Mouse (Mus musculus): ENCODE measurements around the gene Apeh.

The Apeh gene

DNA sequence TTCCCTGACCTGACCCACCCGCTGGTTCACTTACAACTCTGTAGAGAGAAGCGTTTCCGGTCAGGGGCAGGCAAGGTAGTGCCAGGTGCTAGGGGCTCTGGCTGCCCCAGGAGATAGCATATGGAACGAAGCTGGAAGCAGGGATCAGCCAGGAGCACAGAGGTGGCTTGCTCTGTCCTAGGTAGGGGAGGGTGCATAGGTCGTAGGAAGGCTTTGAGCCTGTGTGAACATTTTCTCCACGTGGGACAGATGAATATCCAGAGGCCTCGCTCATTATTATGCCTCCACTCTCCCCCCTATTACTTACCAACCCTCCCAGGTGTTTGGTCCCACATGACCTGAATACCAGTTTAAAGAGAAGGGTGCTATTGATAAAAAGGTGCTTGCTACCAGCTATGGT, 42.0 kb downstream of the Apeh start:
- in situ Hi-C loops (cut with MboI, MseI) = no loop called here

GRCm38 (mm10) chr9:108051931-108052220, 42.5 kb downstream of the Apeh start:
- in situ Hi-C loops (cut with MboI, MseI) = no loop called here

DNA sequence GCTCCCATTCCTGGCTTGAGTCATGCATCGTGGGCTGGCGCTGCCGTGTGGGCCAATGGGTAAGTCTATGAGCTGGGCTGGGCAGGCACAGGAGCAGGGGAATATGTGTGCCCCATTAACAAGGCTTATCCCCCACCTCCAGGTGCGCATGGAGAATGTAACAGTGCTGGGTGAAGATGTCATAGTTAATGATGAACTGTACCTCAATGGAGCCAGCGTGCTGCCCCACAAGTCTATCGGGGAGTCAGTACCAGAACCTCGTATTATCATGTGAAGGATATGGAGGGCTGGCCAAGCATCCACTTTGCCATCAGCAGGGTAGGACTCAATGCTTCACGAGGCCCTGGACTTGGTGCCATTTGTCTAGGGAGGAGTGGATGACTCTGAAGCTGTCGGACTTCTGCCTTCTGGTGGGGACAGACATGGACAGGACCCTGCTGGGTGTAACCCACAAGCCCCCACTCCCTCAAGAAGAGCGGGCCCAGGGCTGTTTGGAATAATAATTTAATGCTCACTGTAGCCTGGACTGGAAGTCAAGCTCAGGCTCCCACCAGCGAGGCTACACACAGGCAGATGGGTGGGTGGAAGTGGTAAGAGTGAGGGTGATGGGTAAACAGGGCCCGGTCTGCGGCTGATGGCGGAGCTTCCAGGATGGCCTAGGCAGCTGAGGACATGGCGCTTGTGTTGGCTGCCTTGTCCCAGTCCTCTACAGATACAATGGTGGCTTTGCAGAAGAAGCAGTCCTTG, 43.0 kb downstream of the Apeh start:
- in situ Hi-C loops (cut with MboI, MseI) = no loop called here

GRCm38 (mm10) chr9:108049561-108050251, 44.7 kb downstream of the Apeh start:
- in situ Hi-C loops (cut with MboI, MseI) = no loop called here

DNA sequence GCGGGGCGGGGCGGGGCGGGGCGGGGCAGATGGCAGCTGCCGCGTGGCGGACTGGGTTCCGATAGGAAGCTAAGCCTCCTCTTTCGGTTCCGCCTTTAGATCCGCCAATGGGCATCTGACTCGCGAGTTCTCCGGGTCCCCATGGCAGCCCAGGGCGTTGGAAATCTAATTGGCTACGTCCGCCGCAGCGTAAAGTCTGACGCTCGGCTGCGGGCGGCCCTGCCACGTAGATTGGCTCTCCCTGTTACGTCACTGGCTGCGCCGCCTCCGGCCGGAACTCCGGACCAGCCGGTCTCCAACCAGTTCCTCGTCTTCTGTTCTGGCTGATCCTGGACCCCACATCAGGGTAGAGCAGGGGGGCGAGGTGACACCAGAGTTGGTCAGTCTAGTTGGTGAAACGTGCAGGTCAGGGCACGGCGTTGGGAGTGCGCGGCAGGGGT, 45.4 kb downstream of the Apeh start, which contains the start of gene Gmppb:
Gmppb (plus strand) TSS at position 227 of the 440 bp plus-strand sequence.
- in situ Hi-C loops (cut with MboI, MseI) = no loop called here

- in situ Hi-C loops (cut with MboI, MseI) = no loop called here
Measured at GRCm38 (mm10) chr9:108048566-108048955, 45.8 kb downstream of the Apeh start.

GRCm38 (mm10) chr9:108047601-108048565, 46.5 kb downstream of the Apeh start:
- in situ Hi-C loops (cut with MboI, MseI) = no loop called here

GRCm38 (mm10) chr9:108046582-108046981, 47.8 kb downstream of the Apeh start:
- in situ Hi-C loops (cut with MboI, MseI) = no loop called here

GRCm38 (mm10) chr9:108044751-108045492, 49.5 kb downstream of the Apeh start:
- in situ Hi-C loops (cut with MboI, MseI) = no loop called here
